Mouse (Mus musculus): ENCODE results near the gene Olfr203. TPM values are rescaled to one million over a fixed set of nuclear protein-coding genes. Genes with fewer than 3 reads are reported as not detected.
"Not testable (repeated sequence)": the region's sequence is repeated elsewhere in the genome, so short reads cannot be mapped to it uniquely, and the experiment has no call there.

The Olfr203 gene
- not detected in 2 replicates for polyA plus RNA-seq (2016; fragmentation: Nextera tagmentation; extraction: Ambion mirVana)

DNA sequence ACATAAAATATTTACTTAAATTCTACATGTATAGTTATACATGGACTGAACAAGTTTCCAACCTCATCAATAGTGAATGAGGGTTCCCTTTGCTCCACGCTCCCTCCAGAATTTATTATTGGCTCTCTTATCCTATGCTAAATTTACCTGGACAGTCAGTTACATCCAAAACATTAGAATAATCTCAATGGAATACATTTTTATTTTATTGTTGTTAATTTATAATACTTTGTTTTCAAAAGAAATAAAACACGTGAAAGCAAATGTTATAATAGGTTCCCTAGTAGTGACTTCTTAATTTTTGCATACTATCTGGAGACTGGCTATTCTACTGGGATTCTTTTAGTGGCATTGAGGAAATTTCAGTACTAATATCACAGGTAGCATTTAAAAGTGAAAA, at the start of gene Olfr203:
TSS of gene Olfr203 (plus strand) at position 301 of the 400 bp plus-strand sequence.
- 86% methylated on average over 2 of the region's 2 CpGs for WGBS
- H3K4me1 ChIP-seq, result no peaks in the 10 kb centered on the region

DNA sequence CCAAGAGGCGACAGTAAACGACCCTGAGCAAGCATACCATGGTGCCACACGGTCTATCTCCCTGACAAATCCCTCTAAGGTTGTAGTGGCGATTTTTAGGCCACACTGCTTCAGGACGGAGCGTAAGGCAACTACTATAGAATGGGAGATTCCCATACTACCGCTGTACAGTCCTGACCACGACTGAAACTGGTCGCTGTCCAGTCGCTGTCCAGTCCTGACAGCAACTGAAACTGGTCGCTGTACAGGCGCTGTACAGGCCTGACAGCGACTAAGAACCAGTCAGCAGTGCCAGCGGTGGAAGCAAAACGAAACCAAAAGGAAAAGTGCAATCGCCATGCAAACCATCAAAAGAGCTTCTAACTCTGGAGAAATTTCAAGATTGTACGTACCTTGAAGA, 49.0 kb upstream of the Olfr203 start:
- no peak overlapping the region for H3K4me3 ChIP-seq
- H3K9me3 ChIP-seq (replicated peaks), result 0 out of 2 replicates have a peak, but pooled peaks cover 14% of the 10 kb centered on the region
- 91% methylated on average over 17 of the region's 17 CpGs for WGBS
- no peaks in the 10 kb centered on the region for H3K36me3 ChIP-seq
- no peak for DNase-seq (ENCODE audit: low spot score)
- H3K27ac ChIP-seq (replicated peaks), result no peak overlapping the region
- H3K4me1 ChIP-seq, result no peaks in the 10 kb centered on the region
- H3K27me3 ChIP-seq (ENCODE audit: low read depth, poor library complexity, severe bottlenecking), result no peaks in the 10 kb centered on the region

More for the DNA sequence above, at the start of gene Olfr203:
- H3K27ac ChIP-seq (replicated peaks), result no peak within 1 kb of the TSS
- H3K27me3 ChIP-seq (ENCODE audit: low read depth, poor library complexity, severe bottlenecking), result no peaks in the 10 kb centered on the region
- no peaks in the 10 kb centered on the region for H3K9me3 ChIP-seq (replicated peaks)
- H3K36me3 ChIP-seq, result no peaks in the 10 kb centered on the region
- no peak within 1 kb of the TSS for H3K4me3 ChIP-seq
- DNase-seq (ENCODE audit: low spot score), result no peak

- not testable (repeated sequence) for DNase-seq (ENCODE audit: low spot score); H3K27me3 ChIP-seq (ENCODE audit: low read depth, poor library complexity, severe bottlenecking); H3K9me3 ChIP-seq (replicated peaks); H3K27ac ChIP-seq (replicated peaks); H3K4me3 ChIP-seq; H3K4me1 ChIP-seq; H3K36me3 ChIP-seq
- 82% methylated on average over 4 of the region's 4 CpGs for WGBS
Measured at GRCm38 (mm10) chr16:59269097-59269496, 29.6 kb upstream of the Olfr203 start.

DNA sequence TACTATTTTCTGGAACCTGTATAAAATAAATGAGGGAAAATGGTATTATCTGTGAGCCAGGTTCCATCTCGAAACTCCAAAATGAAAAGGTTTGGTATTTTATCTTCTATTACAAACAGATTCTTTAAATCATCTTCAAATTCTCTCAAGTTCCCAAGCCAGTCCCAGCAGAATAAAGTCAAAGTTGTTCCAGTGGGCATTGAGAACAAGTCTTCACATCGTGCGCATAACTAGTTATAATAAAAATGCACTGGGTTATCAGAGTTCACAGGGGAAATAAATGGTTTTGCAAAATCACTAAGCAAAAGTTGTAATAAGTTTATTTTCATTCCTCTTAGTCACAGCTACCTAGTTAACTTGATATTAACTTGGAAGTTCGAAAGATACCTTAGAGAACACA, 26.1 kb upstream of the Olfr203 start, which contains the start of gene Olfr201:
TSS of gene Olfr201 (minus strand) at position 101 of the 400 bp plus-strand sequence.
- WGBS, result 93% methylated on average over 4 of the region's 4 CpGs
- DNase-seq (ENCODE audit: low spot score); H3K4me3 ChIP-seq: not testable (repeated sequence)

DNA sequence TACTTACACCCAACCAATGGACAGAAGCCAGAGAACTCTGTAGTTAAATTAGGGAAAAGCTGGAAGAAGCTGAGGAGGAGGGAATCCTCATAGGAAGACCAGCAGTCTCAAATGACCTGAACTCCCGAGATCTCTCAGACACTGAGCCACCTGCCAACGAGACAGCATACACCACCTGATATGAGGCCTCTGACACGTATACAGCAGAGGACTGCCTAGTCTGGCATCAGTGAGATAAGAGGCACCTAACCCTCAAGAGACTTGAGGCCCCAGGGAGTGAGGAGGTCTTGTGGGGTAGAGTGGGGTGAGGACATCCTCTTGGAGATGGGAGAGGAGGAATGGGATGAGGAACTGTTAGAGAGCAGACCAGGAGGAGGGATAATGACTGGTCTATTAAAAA, 18.1 kb upstream of the Olfr203 start:
- no peaks in the 10 kb centered on the region for H3K27me3 ChIP-seq (ENCODE audit: low read depth, poor library complexity, severe bottlenecking)
- DNase-seq (ENCODE audit: low spot score), result no peak
- H3K36me3 ChIP-seq, result no peaks in the 10 kb centered on the region
- no peak overlapping the region for H3K27ac ChIP-seq (replicated peaks)
- no peaks in the 10 kb centered on the region for H3K9me3 ChIP-seq (replicated peaks)
- 86% methylated on average over 3 of the region's 3 CpGs for WGBS
- H3K4me1 ChIP-seq, result no peaks in the 10 kb centered on the region
- H3K4me3 ChIP-seq, result no peak overlapping the region

More for the DNA sequence above, 26.1 kb upstream of the Olfr203 start, which contains the start of gene Olfr201:
- not testable (repeated sequence) for H3K27me3 ChIP-seq (ENCODE audit: low read depth, poor library complexity, severe bottlenecking); H3K36me3 ChIP-seq; H3K9me3 ChIP-seq (replicated peaks); H3K4me1 ChIP-seq; H3K27ac ChIP-seq (replicated peaks)

DNA sequence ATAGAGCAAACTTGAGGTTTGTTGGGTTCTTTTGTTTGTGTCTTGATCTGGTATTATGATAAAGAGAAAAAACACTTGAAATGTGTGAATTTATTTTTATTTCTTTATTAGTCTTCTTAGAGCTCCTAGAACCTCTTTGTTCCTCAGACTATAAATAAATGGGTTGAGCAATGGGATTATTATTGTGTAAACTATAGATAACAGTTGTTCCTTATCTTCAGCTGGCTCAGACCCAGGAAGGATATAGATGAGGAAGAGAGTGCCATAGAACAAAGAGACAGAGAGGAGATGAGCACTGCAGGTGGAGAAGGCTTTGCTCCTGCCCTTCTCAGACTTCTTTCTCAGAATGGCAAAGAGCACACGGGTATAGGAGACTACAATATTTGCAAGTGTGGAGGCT, 15.2 kb upstream of the Olfr203 start:
- H3K27me3 ChIP-seq (ENCODE audit: low read depth, poor library complexity, severe bottlenecking), result no peaks in the 10 kb centered on the region
- no peaks in the 10 kb centered on the region for H3K36me3 ChIP-seq
- H3K9me3 ChIP-seq (replicated peaks), result no peaks in the 10 kb centered on the region
- H3K4me3 ChIP-seq, result no peak overlapping the region
- 80% methylated on average over 1 of the region's 1 CpGs for WGBS
- no peak overlapping the region for H3K27ac ChIP-seq (replicated peaks)
- H3K4me1 ChIP-seq, result no peaks in the 10 kb centered on the region
- DNase-seq (ENCODE audit: low spot score), result no peak

DNA sequence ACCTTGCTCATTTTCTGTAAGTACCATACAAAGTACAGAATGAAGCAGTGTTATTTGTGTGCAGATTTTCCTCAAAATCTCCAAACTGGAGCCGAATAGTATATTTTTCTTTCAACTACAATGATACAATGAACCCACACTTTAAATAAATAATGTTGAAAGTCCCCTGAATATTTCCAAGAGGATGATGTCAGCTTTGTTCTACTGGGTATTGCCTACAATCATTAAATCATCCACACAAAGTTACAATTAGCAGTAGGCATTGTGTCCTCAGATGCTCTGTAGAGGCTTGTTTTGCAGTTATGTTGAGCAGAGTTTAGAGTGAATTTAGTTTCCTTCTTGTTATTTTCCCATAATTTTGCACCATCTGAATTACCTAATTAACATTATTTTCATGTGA, 12.0 kb upstream of the Olfr203 start, which contains the start of gene Olfr202:
TSS of gene Olfr202 (minus strand) at position 101 of the 400 bp plus-strand sequence.
- no peak within 1 kb of the TSS for H3K4me3 ChIP-seq
- no peaks in the 10 kb centered on the region for H3K9me3 ChIP-seq (replicated peaks)
- WGBS, result 89% methylated on average over 1 of the region's 1 CpGs
- no peaks in the 10 kb centered on the region for H3K4me1 ChIP-seq
- no peak for DNase-seq (ENCODE audit: low spot score)
- H3K36me3 ChIP-seq, result no peaks in the 10 kb centered on the region
- H3K27ac ChIP-seq (replicated peaks), result no peak within 1 kb of the TSS
- H3K27me3 ChIP-seq (ENCODE audit: low read depth, poor library complexity, severe bottlenecking), result no peaks in the 10 kb centered on the region

DNA sequence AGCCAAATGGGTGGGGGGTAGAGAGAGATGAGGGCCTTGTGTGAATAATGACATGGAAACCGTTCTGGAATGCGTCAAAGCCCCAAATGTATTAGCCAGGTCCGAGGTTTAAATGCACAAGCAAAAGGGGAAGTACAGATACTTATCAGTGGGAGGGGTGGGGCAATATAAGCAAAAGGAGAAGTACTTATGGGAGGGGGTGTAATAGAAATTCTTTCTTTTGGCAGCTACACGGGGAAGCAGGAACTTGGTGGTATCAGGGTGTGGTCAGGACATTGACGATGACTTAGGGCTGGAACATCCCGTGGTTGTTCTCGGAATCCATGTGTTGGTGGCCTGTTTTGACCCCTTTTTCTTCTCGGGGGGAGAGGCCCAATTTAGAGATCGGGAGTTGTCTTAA, 11.1 kb upstream of the Olfr203 start:
- 86% methylated on average over 9 of the region's 9 CpGs for WGBS

GRCm38 (mm10) chr16:59318148-59318547, 19.5 kb downstream of the Olfr203 start, which contains the start of gene Olfr204:
TSS of gene Olfr204 (minus strand) at chr16:59318248.
- no peak within 1 kb of the TSS for H3K4me3 ChIP-seq
- no peak for DNase-seq (ENCODE audit: low spot score)
- no peaks in the 10 kb centered on the region for H3K36me3 ChIP-seq
- H3K4me1 ChIP-seq, result no peaks in the 10 kb centered on the region
- no peak within 1 kb of the TSS for H3K27ac ChIP-seq (replicated peaks)
- no peaks in the 10 kb centered on the region for H3K27me3 ChIP-seq (ENCODE audit: low read depth, poor library complexity, severe bottlenecking)
- H3K9me3 ChIP-seq (replicated peaks), result no peaks in the 10 kb centered on the region

More for the DNA sequence above, 11.1 kb upstream of the Olfr203 start:
- not testable (repeated sequence) for H3K9me3 ChIP-seq (replicated peaks); H3K27me3 ChIP-seq (ENCODE audit: low read depth, poor library complexity, severe bottlenecking); H3K27ac ChIP-seq (replicated peaks); DNase-seq (ENCODE audit: low spot score); H3K4me3 ChIP-seq; H3K36me3 ChIP-seq; H3K4me1 ChIP-seq

GRCm38 (mm10) chr16:59323262-59323661, 24.6 kb downstream of the Olfr203 start:
- DNase-seq (ENCODE audit: low spot score); H3K27ac ChIP-seq (replicated peaks); H3K4me1 ChIP-seq; H3K27me3 ChIP-seq (ENCODE audit: low read depth, poor library complexity, severe bottlenecking); H3K36me3 ChIP-seq; H3K9me3 ChIP-seq (replicated peaks); H3K4me3 ChIP-seq: not testable (repeated sequence)
- 76% methylated on average over 1 of the region's 1 CpGs for WGBS

DNA sequence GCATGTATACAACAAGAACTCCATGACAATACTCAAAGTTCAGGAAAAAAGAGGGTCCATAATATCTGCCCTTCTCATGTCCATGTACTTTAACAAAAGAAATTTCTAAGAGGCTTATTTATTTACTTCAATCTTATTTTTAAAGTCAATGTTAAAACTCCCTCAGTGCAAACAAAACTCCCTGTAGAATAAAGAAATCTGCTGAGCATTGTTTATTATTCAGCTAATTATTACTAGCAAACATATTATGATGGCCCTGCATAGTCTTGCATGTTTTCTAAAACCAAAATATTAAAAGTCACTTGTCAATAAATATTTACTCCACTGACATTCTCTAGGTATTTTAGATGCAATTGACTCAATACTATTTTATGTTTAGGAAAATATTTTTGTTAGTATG, 32.4 kb downstream of the Olfr203 start, which contains the start of gene Olfr205:
TSS of gene Olfr205 (minus strand) at position 101 of the 400 bp plus-strand sequence.
- no peak within 1 kb of the TSS for H3K4me3 ChIP-seq

GRCm38 (mm10) chr16:59349146-59349545, 50.5 kb downstream of the Olfr203 start, which contains the start of gene Olfr206:
TSS of gene Olfr206 (minus strand) at chr16:59349246.
- no peaks in the 10 kb centered on the region for H3K27me3 ChIP-seq (ENCODE audit: low read depth, poor library complexity, severe bottlenecking)
- 88% methylated on average over 1 of the region's 1 CpGs for WGBS
- no peaks in the 10 kb centered on the region for H3K36me3 ChIP-seq
- no peaks in the 10 kb centered on the region for H3K4me1 ChIP-seq
- H3K9me3 ChIP-seq (replicated peaks), result no peaks in the 10 kb centered on the region
- DNase-seq (ENCODE audit: low spot score), result no peak
- no peak within 1 kb of the TSS for H3K27ac ChIP-seq (replicated peaks)
- no peak within 1 kb of the TSS for H3K4me3 ChIP-seq

More for the DNA sequence above, 32.4 kb downstream of the Olfr203 start, which contains the start of gene Olfr205:
- Histone ChIP-seq H3K9me3 (replicated peaks) (peaks cover 4% of the 10 kb centered on the region), H3K27ac (replicated peaks) (no peak within 1 kb of the TSS), H3K36me3 (no peaks in the 10 kb centered on the region), H3K4me1 (no peaks in the 10 kb centered on the region), H3K27me3 (ENCODE audit: low read depth, poor library complexity, severe bottlenecking) (no peaks in the 10 kb centered on the region)
- no peak for DNase-seq (ENCODE audit: low spot score)

All from midbrain, embryonic 10.5 days (tissue).